Mouse (Mus musculus): ENCODE results near the gene Cip2a.

GRCm38 (mm10) chr16:48973548-48973947 lies 20.4 kb upstream of the Cip2a start:
- TF ChIP-seq CTCF (IDR thresholded peaks at IDR 0.05; ENCODE audit: insufficient read depth, low read length), result no peak
- TF ChIP-seq POLR2A (IDR thresholded peaks at IDR 0.05; ENCODE audit: borderline replicate concordance, extremely low read depth, low read depth, low read length), result no peak
